In the genomic region with DNA sequence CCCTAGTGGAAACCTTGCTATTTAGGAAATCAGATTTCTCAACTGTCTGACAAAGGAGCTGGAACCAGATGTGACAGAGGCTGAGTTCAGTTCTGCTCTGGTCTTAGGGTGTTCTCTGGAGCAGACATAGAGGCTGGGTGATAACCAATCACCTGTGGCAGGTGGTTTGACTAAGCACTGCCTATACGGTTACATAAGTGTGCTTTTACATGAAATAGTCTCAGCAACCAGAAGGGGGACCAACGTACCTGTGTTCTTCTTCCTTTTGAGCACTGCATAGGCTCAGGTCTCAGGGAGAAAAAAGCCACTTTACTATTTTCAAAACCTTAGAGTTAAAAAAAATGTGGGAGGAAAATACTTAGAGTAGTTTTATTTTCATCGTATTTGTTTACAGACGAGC, we compare ENCODE assay signal across 18 mouse cellular contexts. TPM values are rescaled to one million over a fixed set of nuclear protein-coding genes. Genes with fewer than 3 reads are reported as not detected.
DNase-seq lines count a peak whose midpoint lies in the region; ATAC-seq and TF ChIP-seq lines count a peak whose summit lies in the region.
"Had no signal": no experiment of that assay in that cellular context is flagged by ENCODE, and none has a peak within 500 bp of the region (broad histone marks: within the 10 kb centered on the region; RNA-seq: fewer than 3 reads in every experiment).

No protein-coding gene starts in this region.

- peaks cover 14% of the 10 kb centered on the region for H3K4me1 ChIP-seq in hindbrain, postnatal 0 days (ENCODE audit: insufficient read depth, low read length)
- H3K4me1 ChIP-seq in hindbrain, embryonic 11.5 days (replicated peaks; ENCODE audit: control insufficient read depth, insufficient read depth, low read length), result no peaks in the 10 kb centered on the region
- 0 out of 2 replicates have a peak, but pooled peaks cover 3% of the 10 kb centered on the region for H3K4me1 ChIP-seq in kidney, embryonic 16.5 days (ENCODE audit: insufficient read depth, low read length)

- no peak for DNase-seq in hindbrain, postnatal 0 days (ENCODE audit: low spot score)
- no peak for DNase-seq in hindbrain, embryonic 11.5 days (ENCODE audit: low spot score)
- DNase-seq in A20 (ENCODE audit: low read depth, low spot score) (peak; percentile 80), MN1 (ENCODE audit: low spot score) (no peak)
- DNase-seq in CD4-positive helper T cell, adult 2 months (ENCODE audit: low read depth, low spot score), result peak; percentile 7
- DNase-seq: adrenal gland, adult 2 months; cerebellum, postnatal 36 days; gastrocnemius, postnatal 14 days; layer of hippocampus, postnatal 36 days; right cerebral cortex, adult 18-20 months had no signal

- H3K27ac ChIP-seq in hindbrain, postnatal 0 days, result no peak overlapping the region
- H3K27ac ChIP-seq in hindbrain, embryonic 11.5 days (ENCODE audit: low read depth, low read length), result no peak overlapping the region
- no peak overlapping the region for H3K27ac ChIP-seq in kidney, embryonic 16.5 days (ENCODE audit: low read length)
- H3K27ac ChIP-seq: forebrain, embryonic 13.5 days; kidney, embryonic 15.5 days; limb, embryonic 15.5 days had no signal

- no peak overlapping the region for H3K4me2 ChIP-seq in hindbrain, postnatal 0 days (ENCODE audit: low read depth, low read length)
- H3K4me2 ChIP-seq in hindbrain, embryonic 11.5 days (replicated peaks; ENCODE audit: low read depth, low read length), result no peak overlapping the region
- no peak overlapping the region for H3K4me2 ChIP-seq in kidney, embryonic 16.5 days (replicated peaks; ENCODE audit: low read depth, low read length)
- H3K4me2 ChIP-seq: forebrain, embryonic 13.5 days; kidney, embryonic 15.5 days; limb, embryonic 15.5 days had no signal

- 72% methylated on average over 4 of the region's 4 CpGs for WGBS in hindbrain, postnatal 0 days
- WGBS in hindbrain, embryonic 11.5 days, result 91% methylated on average over 4 of the region's 4 CpGs
- WGBS in kidney, embryonic 16.5 days, result 47% methylated on average over 4 of the region's 4 CpGs

- no peaks in the 10 kb centered on the region for H3K27me3 ChIP-seq in hindbrain, postnatal 0 days (ENCODE audit: insufficient read depth, low read length)
- H3K27me3 ChIP-seq in hindbrain, embryonic 11.5 days (ENCODE audit: control insufficient read depth, insufficient read depth, low read length), result no peaks in the 10 kb centered on the region; the same call in 1 of the 2 replicates
- no peaks in the 10 kb centered on the region for H3K27me3 ChIP-seq in kidney, embryonic 16.5 days (ENCODE audit: insufficient read depth, low read length)
- H3K27me3 ChIP-seq: forebrain, embryonic 13.5 days; limb, embryonic 15.5 days had no signal

- no peaks in the 10 kb centered on the region for H3K36me3 ChIP-seq in hindbrain, postnatal 0 days (ENCODE audit: insufficient read depth, low read length)
- no peaks in the 10 kb centered on the region for H3K36me3 ChIP-seq in hindbrain, embryonic 11.5 days (ENCODE audit: control insufficient read depth, insufficient read depth, low read length)
- no peaks in the 10 kb centered on the region for H3K36me3 ChIP-seq in kidney, embryonic 16.5 days (ENCODE audit: insufficient read depth, low read length)
- H3K36me3 ChIP-seq: kidney, embryonic 15.5 days; limb, embryonic 15.5 days had no signal

- no peaks in the 10 kb centered on the region for H3K9me3 ChIP-seq in hindbrain, postnatal 0 days (ENCODE audit: low read length)
- no peaks in the 10 kb centered on the region for H3K9me3 ChIP-seq in hindbrain, embryonic 11.5 days (ENCODE audit: control insufficient read depth, low read length)
- H3K9me3 ChIP-seq in kidney, embryonic 16.5 days (ENCODE audit: low read length), result no peaks in the 10 kb centered on the region
- H3K9me3 ChIP-seq: forebrain, embryonic 13.5 days; kidney, embryonic 15.5 days; limb, embryonic 15.5 days had no signal

- ATAC-seq in hindbrain, postnatal 0 days, result no peak
- ATAC-seq in hindbrain, embryonic 11.5 days (ENCODE audit: low FRiP score), result no peak
- peak; percentile 89 for ATAC-seq in inflammation-experienced regulatory T-cells, adult 6 months
- no peak for ATAC-seq in kidney, embryonic 16.5 days (ENCODE audit: low FRiP score, low TSS enrichment)
- ATAC-seq: forebrain, embryonic 13.5 days; midbrain, embryonic 16.5 days had no signal

- TF ChIP-seq CTCF in hindbrain, postnatal 0 days (IDR thresholded peaks at IDR 0.05; ENCODE audit: low read depth), result peak; percentile 38

- no peak overlapping the region for H3K4me3 ChIP-seq in hindbrain, postnatal 0 days (ENCODE audit: low read length)
- H3K4me3 ChIP-seq in hindbrain, embryonic 11.5 days (ENCODE audit: low read depth, low read length), result no peak overlapping the region
- no peak overlapping the region for H3K4me3 ChIP-seq in kidney, embryonic 16.5 days (ENCODE audit: low read length)
- H3K4me3 ChIP-seq: forebrain, embryonic 13.5 days; kidney, embryonic 15.5 days; limb, embryonic 15.5 days had no signal

- H3K9ac ChIP-seq in hindbrain, postnatal 0 days (replicated peaks; ENCODE audit: low read length), result no peak overlapping the region
- no peak overlapping the region for H3K9ac ChIP-seq in hindbrain, embryonic 11.5 days (ENCODE audit: low read depth, low read length)
- no peak overlapping the region for H3K9ac ChIP-seq in kidney, embryonic 16.5 days (replicated peaks; ENCODE audit: low read length)
- H3K9ac ChIP-seq: forebrain, embryonic 13.5 days; kidney, embryonic 15.5 days; limb, embryonic 15.5 days had no signal

RNA-seq across cellular contexts. Expression of a gene that starts 22.8 kb away (rescaled TPM):
- total RNA-seq in hindbrain, postnatal 0 days (2014; rRNA removed), result 23.9 and 40.1 TPM in 2 replicates
- polyA plus RNA-seq in hindbrain, postnatal 0 days (2015; fragmentation: Nextera tagmentation; extraction: Ambion mirVana), result 12.5 and 14.1 TPM in 2 replicates
- polyA plus RNA-seq in hindbrain, embryonic 11.5 days (2014; fragmentation: Nextera tagmentation; extraction: Ambion mirVana), result 5.8 and 7.9 TPM in 2 replicates
- under 1 TPM; 0.35 to 0.68 (median 0.36) TPM for polyA plus RNA-seq in inflammation-experienced regulatory T-cells, adult 6 months (2017; shearing (Covaris generic))
- polyA plus RNA-seq in kidney, embryonic 16.5 days (2015; fragmentation: Nextera tagmentation; extraction: Ambion mirVana), result 0.16 and 0.31 TPM in 2 replicates
- total RNA-seq: megakaryocyte-erythroid progenitor cell, adult 5-6 weeks had no signal
- polyA plus RNA-seq: liver, embryonic 16.5 days had no signal

Comparison
In these comparisons a context has a peak if more than half of its experiments do, and no peak if none do; other contexts are left out.
1. DNase-seq: peak in A20 (single experiment) and CD4-positive helper T cell, adult 2 months (single experiment); none in hindbrain, postnatal 0 days (single experiment), hindbrain, embryonic 11.5 days (single experiment) and MN1 (single experiment).